Mouse (Mus musculus): ENCODE measurements at regions not wholly inside any gene's neighbourhood (a gene's known extent, or its start where the extent isn't known, plus 50 kb on each side); places are given as distances from the start of the nearest gene placed in this dataset.

GRCm38 (mm10) chr16:73647201-73647782 is 764.3 kb downstream of the Robo2 start:
- no peak for TF ChIP-seq MAFK (IDR thresholded peaks at IDR 0.05; ENCODE audit: insufficient read depth, low read depth, low read length)
- TF ChIP-seq HCFC1 (IDR thresholded peaks at IDR 0.05; ENCODE audit: borderline replicate concordance, insufficient read depth, low read length): no peak
- no peak for TF ChIP-seq CHD2 (IDR thresholded peaks at IDR 0.05; ENCODE audit: low read depth, low read length)
- TF ChIP-seq ZNF384 (IDR thresholded peaks at IDR 0.05; ENCODE audit: low read depth, low read length): no peak

Data from ES-E14 (cell line).